Mouse (Mus musculus) intestine, postnatal 0 days (tissue): ENCODE results near the gene Nr1i2. TPM values are rescaled to one million over a fixed set of nuclear protein-coding genes. Genes with fewer than 3 reads are reported as not detected.

Experiments
- ATAC-seq: fragments of 200-750 bp; cut with Nextera tagmentation; 2 replicates; pipeline ENCODE4 v1.8.0; 2017; ENCODE audit warnings: mild to moderate bottlenecking, moderate TSS enrichment, moderate library complexity
- H3K27ac ChIP-seq: fragments of 300-500 bp; sonication (generic); 2 replicates; pipeline ENCODE4 v1.5.1; 2014; ENCODE audit warnings: mild to moderate bottlenecking, low read depth, low read length, moderate library complexity
- H3K27me3 ChIP-seq: fragments of 300-500 bp; sonication (generic); replicated peaks from 2 replicates; pipeline ENCODE4 v1.6.1; 2014; ENCODE audit warnings: low read length, mixed read lengths; ENCODE audit not compliant: control insufficient read depth, insufficient read depth
- H3K36me3 ChIP-seq: fragments of 300-500 bp; sonication (generic); 2 replicates; pipeline ENCODE4 v1.6.1; 2014; ENCODE audit warnings: mild to moderate bottlenecking, moderate library complexity; ENCODE audit not compliant: control insufficient read depth, insufficient read depth
- H3K4me1 ChIP-seq: fragments of 300-500 bp; sonication (generic); replicated peaks from 2 replicates; pipeline ENCODE4 v1.6.1; 2014; ENCODE audit warnings: antibody characterized with exemption, low read length, mixed read lengths; ENCODE audit not compliant: control insufficient read depth, insufficient read depth
- H3K4me2 ChIP-seq: fragments of 300-500 bp; sonication (generic); replicated peaks from 2 replicates; pipeline ENCODE4 v1.6.1; 2014; ENCODE audit warnings: low read depth, mild to moderate bottlenecking, moderate library complexity
- H3K4me3 ChIP-seq: fragments of 300-500 bp; sonication (generic); 2 replicates; pipeline ENCODE4 v1.5.1; 2014; ENCODE audit warnings: low read depth, low read length
- H3K9ac ChIP-seq: fragments of 300-500 bp; sonication (generic); 2 replicates; pipeline ENCODE4 v1.6.1; 2014; ENCODE audit warnings: mild to moderate bottlenecking, low read depth, low read length
- H3K9me3 ChIP-seq: fragments of 300-500 bp; sonication (generic); 2 replicates; pipeline ENCODE4 v1.6.1; 2016; ENCODE audit warnings: mixed run types; ENCODE audit not compliant: control insufficient read depth
- CTCF ChIP-seq: sonication (generic); IDR thresholded peaks from 2 replicates; pipeline ENCODE4 v1.5.1; 2016; ENCODE audit warnings: low read depth, mild to moderate bottlenecking, control low read depth, antibody characterized with exemption, moderate library complexity
- WGBS: fragments of 180-500 bp; shearing (Covaris S2); extraction: QIAGEN DNeasy Blood & Tissue Kit; methylation state at CpG from one replicate; pipeline ENCODE4 v1.1.7; 2014; 5-methylcytosine and 5-hydroxymethylcytosine counted together
- polyA plus RNA-seq: library from polyadenylated mRNA; unstranded; fragments of >200 nt; fragmentation: Nextera tagmentation; extraction: Ambion mirVana; gene quantifications from 2 replicates; pipeline ENCODE4 v1.2.1, GENCODE M21; 2015

Nr1i2 gene
- polyA plus RNA-seq, 1 experiment from 2014 or later = 23.1 TPM

- H3K9ac ChIP-seq = 0 out of 2 replicates have a peak overlapping the region, but pooled peaks have one; percentile 3
- H3K36me3 ChIP-seq = no peaks in the 10 kb centered on the region
- H3K4me2 ChIP-seq = peak overlapping the region; percentile 24
- 0 out of 2 replicates have a peak, but pooled peaks cover 4% of the 10 kb centered on the region for H3K4me1 ChIP-seq
- TF ChIP-seq CTCF = no peak
- H3K4me3 ChIP-seq = no peak overlapping the region
- H3K27ac ChIP-seq = peak overlapping the region; percentile 87
- H3K9me3 ChIP-seq = no peaks in the 10 kb centered on the region
- ATAC-seq = peak; percentile 70
- WGBS = 15% methylated on average over 6 of the region's 6 CpGs
- no peaks in the 10 kb centered on the region for H3K27me3 ChIP-seq
Observed at GRCm38 (mm10) chr16:38288851-38289250, 5.8 kb downstream of the Nr1i2 start.

- Histone ChIP-seq H3K27ac (peak overlapping the region; percentile 87), H3K4me3 (no peak overlapping the region), H3K36me3 (no peaks in the 10 kb centered on the region), H3K9ac (0 out of 2 replicates have a peak overlapping the region, but pooled peaks have one; percentile 13), H3K4me2 (peak overlapping the region; percentile 24), H3K27me3 (no peaks in the 10 kb centered on the region), H3K9me3 (no peaks in the 10 kb centered on the region), H3K4me1 (0 out of 2 replicates have a peak, but pooled peaks cover 4% of the 10 kb centered on the region)
- TF ChIP-seq CTCF = no peak
- ATAC-seq = peak; percentile 66
- WGBS = 39% methylated on average over 3 of the region's 3 CpGs
Observed at GRCm38 (mm10) chr16:38287762-38288161, 6.9 kb downstream of the Nr1i2 start.

GRCm38 (mm10) chr16:38287357-38287756 is 7.3 kb downstream of the Nr1i2 start:
- Histone ChIP-seq H3K36me3 (no peaks in the 10 kb centered on the region), H3K27ac (peak overlapping the region; percentile 87), H3K9me3 (no peaks in the 10 kb centered on the region), H3K4me1 (0 out of 2 replicates have a peak, but pooled peaks cover 4% of the 10 kb centered on the region), H3K4me3 (no peak overlapping the region), H3K9ac (no peak overlapping the region), H3K4me2 (no peak overlapping the region), H3K27me3 (no peaks in the 10 kb centered on the region)
- no peak for ATAC-seq
- no peak for TF ChIP-seq CTCF
- 48% methylated on average over 6 of the region's 6 CpGs for WGBS

- peak; percentile 1; the same call in 1 of the 2 replicates for ATAC-seq
- TF ChIP-seq CTCF = no peak
Observed at GRCm38 (mm10) chr16:38286541-38286940, 8.1 kb downstream of the Nr1i2 start.

GRCm38 (mm10) chr16:38285801-38286200 is 8.8 kb downstream of the Nr1i2 start:
- 56% methylated on average over 7 of the region's 7 CpGs for WGBS
- Histone ChIP-seq H3K36me3 (no peaks in the 10 kb centered on the region), H3K27me3 (no peaks in the 10 kb centered on the region), H3K4me3 (no peak overlapping the region), H3K4me2 (no peak overlapping the region), H3K27ac (no peak overlapping the region; the same call in 1 of the 2 replicates), H3K9me3 (no peaks in the 10 kb centered on the region), H3K4me1 (0 out of 2 replicates have a peak, but pooled peaks cover 2% of the 10 kb centered on the region), H3K9ac (no peak overlapping the region)
- ATAC-seq = no peak
- TF ChIP-seq CTCF = no peak

More at GRCm38 (mm10) chr16:38286541-38286940, 8.1 kb downstream of the Nr1i2 start:
- no peak overlapping the region for H3K9ac ChIP-seq
- no peaks in the 10 kb centered on the region for H3K27me3 ChIP-seq
- no peaks in the 10 kb centered on the region for H3K9me3 ChIP-seq
- H3K4me3 ChIP-seq = no peak overlapping the region
- peak overlapping the region; percentile 87 for H3K27ac ChIP-seq
- H3K4me1 ChIP-seq = 0 out of 2 replicates have a peak, but pooled peaks cover 4% of the 10 kb centered on the region
- WGBS = 23% methylated on average over 4 of the region's 4 CpGs
- no peak overlapping the region for H3K4me2 ChIP-seq
- no peaks in the 10 kb centered on the region for H3K36me3 ChIP-seq

GRCm38 (mm10) chr16:38283300-38283699 is 11.3 kb downstream of the Nr1i2 start:
- Histone ChIP-seq H3K4me2 (0 out of 2 replicates have a peak overlapping the region, but pooled peaks have one; percentile 21), H3K4me1 (no peaks in the 10 kb centered on the region), H3K4me3 (no peak overlapping the region), H3K27me3 (no peaks in the 10 kb centered on the region), H3K9ac (no peak overlapping the region), H3K9me3 (no peaks in the 10 kb centered on the region), H3K36me3 (no peaks in the 10 kb centered on the region), H3K27ac (peak overlapping the region; percentile 60)
- no peak for ATAC-seq
- WGBS = 40% methylated on average over 3 of the region's 3 CpGs
- TF ChIP-seq CTCF = no peak
